Mouse (Mus musculus) midbrain, embryonic 11.5 days (tissue): ENCODE data around the gene Gm14151. TPM values are rescaled to one million over a fixed set of nuclear protein-coding genes. Genes with fewer than 3 reads are reported as not detected.
"Not testable (repeated sequence)": the region's sequence is repeated elsewhere in the genome, so short reads cannot be mapped to it uniquely, and the experiment has no call there.

Experiments
- ATAC-seq: fragments of 200-750 bp; cut with Nextera tagmentation; 2 replicates; pipeline ENCODE4 v1.8.0; 2017; ENCODE audit warnings: moderate TSS enrichment, moderate library complexity; ENCODE audit not compliant: low FRiP score
- DNase-seq: peaks from one replicate; pipeline ENCODE4 v3.0.0; 2015; ENCODE audit warnings: low spot score; ENCODE audit errors: missing footprints
- H3K27ac ChIP-seq: fragments of 300-500 bp; sonication (generic); 2 replicates; pipeline ENCODE4 v1.5.1; 2014; ENCODE audit warnings: low read depth, low read length
- H3K27me3 ChIP-seq: fragments of 300-500 bp; sonication (generic); 2 replicates; pipeline ENCODE4 v1.6.1; 2014; ENCODE audit warnings: mild to moderate bottlenecking, low read length, moderate library complexity, mixed read lengths; ENCODE audit not compliant: control insufficient read depth, insufficient read depth
- H3K36me3 ChIP-seq: fragments of 300-500 bp; sonication (generic); 2 replicates; pipeline ENCODE4 v1.6.1; 2014; ENCODE audit warnings: mild to moderate bottlenecking, low read length, moderate library complexity, mixed read lengths; ENCODE audit not compliant: control insufficient read depth, insufficient read depth
- H3K4me1 ChIP-seq: fragments of 300-500 bp; sonication (generic); 2 replicates; pipeline ENCODE4 v1.6.1; 2014; ENCODE audit warnings: low read length; ENCODE audit not compliant: control insufficient read depth, insufficient read depth
- H3K4me2 ChIP-seq: fragments of 300-500 bp; sonication (generic); 2 replicates; pipeline ENCODE4 v1.6.1; 2014; ENCODE audit warnings: mild to moderate bottlenecking, moderate library complexity
- H3K4me3 ChIP-seq: fragments of 300-500 bp; sonication (generic); 2 replicates; pipeline ENCODE4 v1.5.1; 2014; ENCODE audit warnings: low read depth, low read length
- H3K9ac ChIP-seq: fragments of 300-500 bp; sonication (generic); 2 replicates; pipeline ENCODE4 v1.6.1; 2014; ENCODE audit warnings: low read length
- H3K9me3 ChIP-seq: fragments of 300-500 bp; sonication (generic); 2 replicates; pipeline ENCODE4 v1.6.1; 2016; ENCODE audit warnings: low read length; ENCODE audit not compliant: control insufficient read depth
- WGBS: fragments of 180-500 bp; shearing (Covaris S2); extraction: QIAGEN DNeasy Blood & Tissue Kit; methylation state at CpG from one replicate; pipeline ENCODE4 v1.1.7; 2014; 5-methylcytosine and 5-hydroxymethylcytosine counted together
- polyA plus RNA-seq: library from polyadenylated mRNA; unstranded; fragments of >200 nt; fragmentation: Nextera tagmentation; extraction: Ambion mirVana; gene quantifications from 2 replicates; pipeline ENCODE4 v1.2.1, GENCODE M21; 2014

Gm14151 gene
- polyA plus RNA-seq, result not detected in 2 replicates

DNA sequence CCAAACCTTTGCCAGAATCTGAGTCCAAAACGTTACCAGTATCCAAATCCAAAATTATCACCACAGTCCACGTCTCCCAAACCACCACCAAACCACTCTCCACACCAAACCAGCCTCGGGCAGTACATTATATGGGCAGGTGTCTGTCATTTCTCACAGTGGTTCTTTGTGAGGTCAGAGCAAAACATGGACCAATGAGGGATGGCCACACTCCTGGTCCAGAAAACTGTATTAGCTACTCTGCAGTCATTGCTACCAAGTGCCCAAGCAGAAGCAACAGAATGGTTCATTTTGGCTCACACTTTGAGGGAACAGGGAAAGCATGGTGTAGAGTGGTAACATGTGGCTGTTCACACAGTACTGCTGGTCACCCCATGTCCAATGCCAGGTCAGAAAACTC, at the start of gene Gm14151:
Gene Gm14151 (minus strand): TSS at position 101 of the 400 bp plus-strand sequence.
- not testable (repeated sequence) for H3K4me2 ChIP-seq, H3K27me3 ChIP-seq, H3K36me3 ChIP-seq, H3K27ac ChIP-seq, H3K9me3 ChIP-seq, ATAC-seq, H3K4me1 ChIP-seq, H3K9ac ChIP-seq, DNase-seq, H3K4me3 ChIP-seq
- no CpG with 5 or more reads among the region's 3 CpGs for WGBS

DNA sequence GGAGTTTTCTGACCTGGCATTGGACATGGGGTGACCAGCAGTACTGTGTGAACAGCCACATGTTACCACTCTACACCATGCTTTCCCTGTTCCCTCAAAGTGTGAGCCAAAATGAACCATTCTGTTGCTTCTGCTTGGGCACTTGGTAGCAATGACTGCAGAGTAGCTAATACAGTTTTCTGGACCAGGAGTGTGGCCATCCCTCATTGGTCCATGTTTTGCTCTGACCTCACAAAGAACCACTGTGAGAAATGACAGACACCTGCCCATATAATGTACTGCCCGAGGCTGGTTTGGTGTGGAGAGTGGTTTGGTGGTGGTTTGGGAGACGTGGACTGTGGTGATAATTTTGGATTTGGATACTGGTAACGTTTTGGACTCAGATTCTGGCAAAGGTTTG, 5.8 kb upstream of the Gm14151 start, which contains the start of gene Gm14147:
Gene Gm14147 (plus strand): TSS at position 301 of the 400 bp plus-strand sequence.
- H3K4me2 ChIP-seq, H3K4me3 ChIP-seq, H3K9ac ChIP-seq, H3K27me3 ChIP-seq, ATAC-seq, H3K27ac ChIP-seq, H3K9me3 ChIP-seq, DNase-seq, H3K4me1 ChIP-seq, H3K36me3 ChIP-seq: not testable (repeated sequence)
- WGBS, result no CpG with 5 or more reads among the region's 3 CpGs

DNA sequence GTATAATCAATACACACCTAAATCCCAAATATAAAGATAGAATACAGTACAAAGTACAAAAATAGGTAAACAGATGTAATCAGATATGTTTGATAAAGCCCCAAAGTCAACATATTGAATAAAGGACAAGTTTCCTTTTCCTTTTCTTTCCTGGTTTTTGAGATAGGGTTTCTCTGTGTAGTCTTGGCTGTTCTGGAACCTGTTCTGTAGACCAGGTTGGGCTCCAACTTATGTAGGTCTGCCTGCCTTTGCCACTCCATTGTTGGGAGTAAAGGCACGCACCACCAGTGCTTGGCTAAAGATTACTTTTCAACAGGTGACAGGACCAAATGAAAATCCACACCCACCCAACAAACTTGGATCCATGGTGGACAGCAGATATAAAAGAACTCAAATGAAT, 35.5 kb downstream of the Gm14151 start:
- no peaks in the 10 kb centered on the region for H3K27me3 ChIP-seq
- no peaks in the 10 kb centered on the region for H3K9me3 ChIP-seq
- 93% methylated on average over 1 of the region's 1 CpGs for WGBS
- no peak overlapping the region for H3K4me3 ChIP-seq
- no peak overlapping the region for H3K4me2 ChIP-seq
- H3K4me1 ChIP-seq, result no peaks in the 10 kb centered on the region
- no peaks in the 10 kb centered on the region for H3K36me3 ChIP-seq
- no peak overlapping the region for H3K27ac ChIP-seq
- no peak overlapping the region for H3K9ac ChIP-seq
- no peak for DNase-seq
- no peak for ATAC-seq

DNA sequence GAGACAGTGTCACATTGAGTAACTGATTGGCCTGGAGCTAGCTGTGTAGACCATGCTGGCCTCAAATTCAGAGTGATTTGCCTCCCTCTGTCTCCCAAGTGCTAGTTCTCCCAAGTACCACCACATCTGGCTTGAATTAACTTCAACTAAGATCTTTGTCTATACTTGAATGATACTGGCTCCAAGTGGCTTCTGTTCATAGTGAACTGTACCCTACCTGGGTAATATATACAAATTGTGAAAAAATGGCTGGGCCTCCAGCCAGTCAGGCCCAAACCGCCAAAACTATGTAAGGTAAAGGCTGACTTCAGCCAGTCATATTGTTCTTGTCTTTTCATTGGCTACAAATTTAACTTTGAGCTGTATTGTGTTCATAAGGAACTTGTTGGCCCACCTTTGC, 51.7 kb downstream of the Gm14151 start:
- H3K36me3 ChIP-seq, result no peaks in the 10 kb centered on the region
- no peak overlapping the region for H3K27ac ChIP-seq
- no peak overlapping the region for H3K4me2 ChIP-seq
- H3K9ac ChIP-seq, result no peak overlapping the region
- WGBS, result 85% methylated on average over 1 of the region's 1 CpGs
- H3K27me3 ChIP-seq, result no peaks in the 10 kb centered on the region
- ATAC-seq, result no peak
- no peak for DNase-seq
- H3K4me1 ChIP-seq, result peaks cover 4% of the 10 kb centered on the region; the same call in 1 of the 2 replicates
- H3K9me3 ChIP-seq, result no peaks in the 10 kb centered on the region
- no peak overlapping the region for H3K4me3 ChIP-seq

DNA sequence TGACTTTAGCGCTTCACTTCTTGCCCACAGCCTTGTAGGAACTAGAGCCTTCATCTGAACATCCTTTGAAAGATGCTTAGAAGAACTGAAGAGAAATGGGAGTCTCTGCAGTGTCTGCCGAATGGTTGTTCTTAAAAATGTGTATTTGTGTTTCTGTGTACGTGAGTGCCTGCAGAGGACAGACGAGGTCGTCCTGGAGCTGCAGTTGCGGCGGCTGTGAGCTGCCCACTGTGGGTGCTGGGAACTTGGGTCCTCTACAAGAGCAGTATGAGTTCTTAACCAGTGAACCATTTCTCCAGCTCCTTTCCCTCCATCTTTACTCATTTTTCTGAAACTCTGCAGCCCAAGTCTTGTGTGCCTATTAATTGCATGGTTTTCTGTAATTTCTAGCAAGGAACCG, 52.4 kb downstream of the Gm14151 start:
- peaks cover 4% of the 10 kb centered on the region; the same call in 1 of the 2 replicates for H3K4me1 ChIP-seq
- H3K27me3 ChIP-seq, result no peaks in the 10 kb centered on the region
- DNase-seq (peak; percentile 84), ATAC-seq (peak; percentile 26)
- 44% methylated on average over 8 of the region's 8 CpGs for WGBS
- H3K9me3 ChIP-seq, result no peaks in the 10 kb centered on the region
- H3K9ac ChIP-seq, result peak overlapping the region; percentile 97
- peak overlapping the region; percentile 71 for H3K4me2 ChIP-seq
- H3K27ac ChIP-seq, result no peak overlapping the region
- peak overlapping the region; percentile 87 for H3K4me3 ChIP-seq
- H3K36me3 ChIP-seq, result no peaks in the 10 kb centered on the region

DNA sequence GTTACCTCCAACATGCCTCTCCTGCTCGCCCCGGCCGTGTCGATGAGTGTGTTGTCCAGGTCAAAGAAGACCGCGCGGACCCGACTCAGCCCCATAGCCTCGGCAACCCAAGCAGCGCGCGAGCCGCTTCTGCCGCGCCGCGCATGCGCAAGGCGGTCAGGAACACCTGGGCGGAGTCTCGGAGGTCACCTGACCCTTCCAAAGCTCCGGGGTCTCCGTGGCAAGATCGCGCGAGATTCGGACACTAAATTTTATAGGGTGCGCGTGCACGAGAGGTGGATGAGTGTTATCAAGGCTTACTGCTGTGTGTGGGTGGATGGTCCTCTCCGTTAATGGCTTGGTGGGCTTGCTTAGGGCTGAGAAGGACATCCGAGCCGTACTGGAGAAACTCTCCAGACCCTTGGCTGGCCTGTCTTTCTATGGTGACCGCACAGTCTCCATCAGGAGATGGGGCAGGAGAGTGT, 52.9 kb downstream of the Gm14151 start, which contains the start of the genes Ninl and Nanp:
Gene Ninl (minus strand): TSS at position 151 of the 464 bp plus-strand sequence.
Gene Nanp (minus strand): TSS at position 167 of the 464 bp plus-strand sequence.
- DNase-seq (peak; percentile 99), ATAC-seq (peak; percentile 97)
- no peaks in the 10 kb centered on the region for H3K9me3 ChIP-seq
- H3K4me3 ChIP-seq, result peak within 1 kb of the TSS; percentile 87
- peak within 1 kb of the TSS; percentile 97 for H3K9ac ChIP-seq
- H3K36me3 ChIP-seq, result no peaks in the 10 kb centered on the region
- under 1% methylated on average over 34 of the region's 34 CpGs for WGBS
- peak within 1 kb of the TSS; percentile 40; the same call in 1 of the 2 replicates for H3K27ac ChIP-seq
- H3K27me3 ChIP-seq, result no peaks in the 10 kb centered on the region
- peak within 1 kb of the TSS; percentile 71 for H3K4me2 ChIP-seq
- peaks cover 4% of the 10 kb centered on the region; the same call in 1 of the 2 replicates for H3K4me1 ChIP-seq

DNA sequence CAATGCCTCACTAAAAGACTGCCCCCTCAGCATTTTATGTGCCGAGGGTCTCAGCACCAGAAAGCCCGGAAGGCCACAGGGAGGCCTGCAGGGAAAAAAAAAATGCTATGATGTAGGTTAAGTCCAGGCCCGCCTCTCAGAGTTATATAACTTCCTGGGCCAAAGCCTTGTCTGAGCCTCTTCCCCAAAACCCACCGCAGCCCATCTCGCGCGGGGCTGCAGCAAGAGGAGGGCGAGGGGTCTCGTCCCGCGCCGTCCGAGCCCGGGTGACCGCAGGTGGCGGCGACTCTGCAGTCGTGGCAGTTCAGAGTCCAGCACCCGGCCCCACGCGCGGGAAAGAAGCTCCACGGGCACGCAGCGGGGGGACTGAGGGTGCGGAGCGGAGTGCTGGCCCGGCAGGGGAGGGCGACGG, 53.3 kb downstream of the Gm14151 start:
- Histone ChIP-seq H3K4me2 (peak overlapping the region; percentile 71), H3K27ac (peak overlapping the region; percentile 40; the same call in 1 of the 2 replicates), H3K4me3 (peak overlapping the region; percentile 87), H3K36me3 (no peaks in the 10 kb centered on the region), H3K4me1 (peaks cover 4% of the 10 kb centered on the region; the same call in 1 of the 2 replicates), H3K9ac (peak overlapping the region; percentile 97), H3K9me3 (no peaks in the 10 kb centered on the region), H3K27me3 (no peaks in the 10 kb centered on the region)
- peak; percentile 96 for DNase-seq
- WGBS, result under 1% methylated on average over 25 of the region's 30 CpGs
- ATAC-seq, result peak; percentile 82

DNA sequence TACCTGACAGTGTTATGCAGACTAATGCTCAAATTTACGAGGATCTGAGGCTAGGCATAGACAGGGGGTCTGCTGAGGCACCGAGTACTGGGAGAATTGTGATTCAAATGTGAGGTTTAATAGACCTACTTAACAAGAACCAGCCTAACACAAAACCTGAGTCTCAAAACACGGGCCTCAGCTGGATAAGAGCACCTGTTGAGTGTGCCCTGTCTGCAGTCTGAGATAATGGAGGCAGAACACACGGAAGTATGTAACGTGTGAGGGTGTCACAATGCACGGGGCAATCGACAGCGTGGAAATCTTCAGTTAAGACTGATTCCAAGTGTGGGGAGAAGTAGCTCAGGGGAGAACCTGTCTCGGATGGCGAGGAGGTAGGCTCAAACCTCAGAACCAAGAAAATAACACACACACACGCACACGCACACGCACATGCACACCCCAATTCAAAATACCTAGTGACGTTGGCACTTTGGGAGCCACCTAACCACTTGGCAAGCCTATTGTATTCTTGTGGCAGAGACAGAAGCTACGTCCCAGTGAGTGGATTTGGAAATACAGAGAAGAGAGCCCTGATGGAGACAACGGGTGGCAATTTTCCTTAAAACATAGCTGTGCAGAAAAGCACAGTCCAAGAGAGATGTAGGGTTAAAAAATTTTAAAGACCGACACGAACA, 54.1 kb downstream of the Gm14151 start:
- ATAC-seq (no peak), DNase-seq (peak; percentile 85)
- Histone ChIP-seq H3K4me1 (peaks cover 4% of the 10 kb centered on the region; the same call in 1 of the 2 replicates), H3K9me3 (no peaks in the 10 kb centered on the region), H3K27me3 (no peaks in the 10 kb centered on the region), H3K4me3 (peak overlapping the region; percentile 87), H3K36me3 (no peaks in the 10 kb centered on the region), H3K27ac (no peak overlapping the region), H3K9ac (peak overlapping the region; percentile 97), H3K4me2 (peak overlapping the region; percentile 71)
- 67% methylated on average over 18 of the region's 18 CpGs for WGBS

DNA sequence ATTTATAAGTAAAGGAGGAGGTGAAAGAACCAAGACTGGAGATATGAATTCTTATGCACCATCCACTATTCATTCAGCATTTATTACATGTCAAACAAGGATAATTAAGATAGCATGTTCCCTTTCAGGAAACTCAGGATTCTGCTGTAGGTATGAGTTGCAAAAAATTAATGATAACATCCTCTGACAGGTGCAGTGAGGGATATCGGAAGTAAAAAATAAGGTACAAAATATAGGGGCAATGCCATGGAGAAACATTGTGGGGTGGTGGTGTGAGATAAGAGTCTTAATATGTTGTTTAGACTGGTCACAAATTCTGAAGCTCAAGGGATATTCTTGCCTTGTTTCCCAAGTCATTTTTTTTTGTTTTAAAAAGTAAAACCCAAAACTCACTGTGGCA, 54.9 kb downstream of the Gm14151 start:
- Histone ChIP-seq H3K36me3 (no peaks in the 10 kb centered on the region), H3K27ac (no peak overlapping the region), H3K9ac (no peak overlapping the region), H3K4me2 (no peak overlapping the region; the same call in 1 of the 2 replicates), H3K27me3 (no peaks in the 10 kb centered on the region), H3K4me3 (no peak overlapping the region), H3K9me3 (no peaks in the 10 kb centered on the region), H3K4me1 (peaks cover 4% of the 10 kb centered on the region; the same call in 1 of the 2 replicates)
- WGBS, result 96% methylated on average over 1 of the region's 1 CpGs
- ATAC-seq (no peak), DNase-seq (no peak)
